Mouse (Mus musculus) C2C12 (cell line): ENCODE measurements around the gene Prkcq.

Source experiments
- CTCF ChIP-seq: IDR thresholded peaks from one replicate; pipeline ENCODE4 v1.5.1; 2011; ENCODE audit not compliant: control insufficient read depth, insufficient read depth, insufficient read length
- FOSL1 ChIP-seq: IDR thresholded peaks from one replicate; pipeline ENCODE4 v1.8.0; 2011; ENCODE audit warnings: mild to moderate bottlenecking, low read length; ENCODE audit not compliant: poor library complexity, insufficient read depth, severe bottlenecking
- MAX ChIP-seq: IDR thresholded peaks from one replicate; pipeline ENCODE4 v1.6.1; 2011; ENCODE audit warnings: mild to moderate bottlenecking, control low read depth
- MYOD1 ChIP-seq: IDR thresholded peaks from one replicate; pipeline ENCODE4 v1.6.1; 2011; ENCODE audit warnings: low read depth; ENCODE audit not compliant: control insufficient read depth, insufficient read length
- MYOG ChIP-seq: IDR thresholded peaks from one replicate; pipeline ENCODE4 v1.6.1; 2011; ENCODE audit not compliant: control insufficient read depth, insufficient read length; ENCODE audit errors: extremely low read depth
- USF1 ChIP-seq: IDR thresholded peaks from one replicate; pipeline ENCODE4 v1.6.1; 2011; ENCODE audit warnings: low read depth, mild to moderate bottlenecking, control low read depth, moderate library complexity

DNA sequence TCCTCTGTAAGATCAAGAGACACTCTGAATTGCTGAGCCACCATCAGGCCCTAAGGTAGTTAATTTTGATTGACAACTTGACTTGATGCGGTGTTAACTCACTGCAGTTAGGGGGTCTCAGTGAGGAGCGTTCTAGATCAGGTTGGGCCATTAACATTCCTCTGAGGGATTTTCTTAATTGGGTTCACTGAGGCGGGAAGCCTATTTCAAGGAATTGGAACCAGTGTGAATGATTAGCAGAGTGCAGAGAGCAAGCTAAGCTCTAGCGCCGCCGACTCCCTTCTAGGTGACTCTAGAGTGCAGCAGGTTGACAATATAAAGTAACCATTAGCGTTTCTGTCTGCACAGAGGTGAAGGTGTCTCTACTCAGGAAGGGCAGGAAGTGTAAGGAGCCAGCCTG lies 155.4 kb downstream of the Prkcq start:
- TF ChIP-seq CTCF (no peak), MAX (no peak), USF1 (no peak), MYOD1 (no peak), FOSL1 (no peak), MYOG (no peak)
